Mouse (Mus musculus) C2C12 (cell line): ENCODE results near the gene Bad. TPM values are rescaled to one million over a fixed set of nuclear protein-coding genes. Genes with fewer than 3 reads are reported as not detected.
A peak's percentile ranks its signal among the peaks of the same experiment; 100 is the strongest.
"Not testable (repeated sequence)": the region's sequence is repeated elsewhere in the genome, so short reads cannot be mapped to it uniquely, and the experiment has no call there.

ENCODE experiments used
- H3K27me3 ChIP-seq: one replicate; pipeline ENCODE4 v1.6.1; 2011; ENCODE audit not compliant: control insufficient read depth, insufficient read depth, insufficient read length
- H3K36me3 ChIP-seq: one replicate; pipeline ENCODE4 v1.6.1; 2011; ENCODE audit not compliant: control insufficient read depth, insufficient read depth
- H3K4me3 ChIP-seq: one replicate; pipeline ENCODE4 v1.5.1; 2011; ENCODE audit warnings: mild to moderate bottlenecking, control low read depth; ENCODE audit not compliant: poor library complexity, insufficient read depth, severe bottlenecking
- H3K79me2 ChIP-seq: one replicate; pipeline ENCODE4 v1.6.1; 2011; ENCODE audit not compliant: control insufficient read depth, insufficient read depth
- H3K79me3 ChIP-seq: one replicate; pipeline ENCODE4 v1.6.1; 2011; ENCODE audit warnings: low read depth, control low read depth
- H3ac ChIP-seq: one replicate; pipeline ENCODE3; 2011; ENCODE audit warnings: low read depth; ENCODE audit not compliant: control insufficient read depth, insufficient read length
- CEBPB ChIP-seq: IDR thresholded peaks from one replicate; pipeline ENCODE4 v1.6.1; 2011; ENCODE audit warnings: low read depth, mild to moderate bottlenecking, control low read depth, moderate library complexity
- CTCF ChIP-seq: IDR thresholded peaks from one replicate; pipeline ENCODE4 v1.5.1; 2011; ENCODE audit not compliant: control insufficient read depth, insufficient read depth, insufficient read length
- FOSL1 ChIP-seq: IDR thresholded peaks from one replicate; pipeline ENCODE4 v1.8.0; 2011; ENCODE audit warnings: mild to moderate bottlenecking, low read length; ENCODE audit not compliant: poor library complexity, insufficient read depth, severe bottlenecking
- MAX ChIP-seq: IDR thresholded peaks from one replicate; pipeline ENCODE4 v1.6.1; 2011; ENCODE audit warnings: mild to moderate bottlenecking, control low read depth
- MYOD1 ChIP-seq: IDR thresholded peaks from one replicate; pipeline ENCODE4 v1.6.1; 2011; ENCODE audit warnings: low read depth; ENCODE audit not compliant: control insufficient read depth, insufficient read length
- MYOG ChIP-seq: IDR thresholded peaks from one replicate; pipeline ENCODE4 v1.6.1; 2011; ENCODE audit not compliant: control insufficient read depth, insufficient read length; ENCODE audit errors: extremely low read depth
- USF1 ChIP-seq: IDR thresholded peaks from one replicate; pipeline ENCODE4 v1.6.1; 2011; ENCODE audit warnings: low read depth, mild to moderate bottlenecking, control low read depth, moderate library complexity
- long read RNA-seq, 2 experiments: library from polyadenylated mRNA; unstranded; transcript quantifications; one replicate each; pipeline ENCODE4 v2.0.0; 2019 to 2020
- polyA plus RNA-seq: library from polyadenylated mRNA; unstranded; fragments of >200 nt; fragmentation: generic; extraction: Trizol; gene quantifications from one replicate; pipeline ENCODE4 v1.2.1, GENCODE M21; 2012; ENCODE audit warnings: missing spikeins

The Bad gene
- polyA plus RNA-seq = 84.0 TPM
- long read RNA-seq, experiment 1, transcript Bad-201 (4 exons, 1,452 nt) = minor isoform, 9 of 51 reads
- long read RNA-seq, experiment 1, transcript Bad-202 (4 exons, 990 nt) = major isoform, 29 of 51 reads
- long read RNA-seq, experiment 1, partial matches to known transcripts = 7 of 51 reads
- long read RNA-seq, experiment 1, other reads (novel, unspliced or antisense) = 0 of 51 reads
- long read RNA-seq, experiment 2, transcript Bad-201 (4 exons, 1,452 nt) = major isoform, 19 of 26 reads
- long read RNA-seq, experiment 2, partial matches to known transcripts = 0 of 26 reads
- long read RNA-seq, experiment 2, other reads (novel, unspliced or antisense) = 1 of 26 reads

GRCm38 (mm10) chr19:6941372-6942248 lies at the start of gene Bad:
Gene Bad (plus strand): TSS chr19:6941861.
- TF ChIP-seq CTCF = no peak
- TF ChIP-seq CEBPB = no peak
- no peak for TF ChIP-seq MAX
- Histone ChIP-seq H3K79me2 (peaks cover 25% of the 10 kb centered on the region), H3K36me3 (no peaks in the 10 kb centered on the region), H3ac (peak within 1 kb of the TSS; percentile 90), H3K27me3 (no peaks in the 10 kb centered on the region), H3K79me3 (peaks cover 2% of the 10 kb centered on the region), H3K4me3 (peak within 1 kb of the TSS; percentile 65)

- Histone ChIP-seq H3K79me3 (no peaks in the 10 kb centered on the region), H3K79me2 (no peaks in the 10 kb centered on the region), H3K36me3 (no peaks in the 10 kb centered on the region), H3K27me3 (no peaks in the 10 kb centered on the region), H3K4me3 (no peak overlapping the region), H3ac (no peak overlapping the region)
- TF ChIP-seq FOSL1 (no peak), MAX (no peak), MYOD1 (no peak), USF1 (no peak), MYOG (no peak), CEBPB (no peak), CTCF (no peak)
These were observed 49.1 kb upstream of the Bad start for GRCm38 (mm10) chr19:6892512-6892911.

GRCm38 (mm10) chr19:6893731-6894451 lies 47.8 kb upstream of the Bad start:
- Histone ChIP-seq H3K79me3 (no peaks in the 10 kb centered on the region), H3K4me3 (no peak overlapping the region), H3ac (no peak overlapping the region), H3K27me3 (no peaks in the 10 kb centered on the region), H3K36me3 (no peaks in the 10 kb centered on the region), H3K79me2 (no peaks in the 10 kb centered on the region)
- TF ChIP-seq FOSL1 (no peak), MAX (no peak), CTCF (no peak)

GRCm38 (mm10) chr19:6895608-6896305 lies 45.9 kb upstream of the Bad start:
- H3K79me2 ChIP-seq, H3ac ChIP-seq, H3K36me3 ChIP-seq, H3K27me3 ChIP-seq, H3K4me3 ChIP-seq, H3K79me3 ChIP-seq: not testable (repeated sequence)

GRCm38 (mm10) chr19:6899641-6900040 lies 42.0 kb upstream of the Bad start:
- Histone ChIP-seq H3K4me3 (no peak overlapping the region), H3ac (no peak overlapping the region), H3K79me3 (no peaks in the 10 kb centered on the region), H3K36me3 (no peaks in the 10 kb centered on the region), H3K27me3 (no peaks in the 10 kb centered on the region), H3K79me2 (no peaks in the 10 kb centered on the region)
- TF ChIP-seq FOSL1 = no peak
- TF ChIP-seq CEBPB = no peak
- no peak for TF ChIP-seq MYOD1
- TF ChIP-seq CTCF = no peak
- TF ChIP-seq MAX = no peak
- TF ChIP-seq USF1 = no peak
- no peak for TF ChIP-seq MYOG
